Mouse (Mus musculus): ENCODE data around the gene Ikbip. TPM values are rescaled to one million over a fixed set of nuclear protein-coding genes. Genes with fewer than 3 reads are reported as not detected.

Ikbip gene
- polyA plus RNA-seq, 1 experiment = 12.3 TPM

- no peak overlapping the region for H3ac ChIP-seq (ENCODE audit: control insufficient read depth, insufficient read length, low read depth)
- no peaks in the 10 kb centered on the region for H3K79me2 ChIP-seq (ENCODE audit: control insufficient read depth, insufficient read depth)
- no peak overlapping the region for H3K4me3 ChIP-seq (ENCODE audit: insufficient read depth, poor library complexity, severe bottlenecking)
- H3K27me3 ChIP-seq (ENCODE audit: control insufficient read depth, insufficient read depth, insufficient read length) = no peaks in the 10 kb centered on the region
- TF ChIP-seq CTCF (IDR thresholded peaks at IDR 0.05; ENCODE audit: control insufficient read depth, insufficient read depth, insufficient read length) (no peak), CEBPB (IDR thresholded peaks at IDR 0.05; ENCODE audit: low read depth) (no peak), MYOD1 (IDR thresholded peaks at IDR 0.05; ENCODE audit: control insufficient read depth, insufficient read length, low read depth) (no peak), MYOG (IDR thresholded peaks at IDR 0.05; ENCODE audit: control insufficient read depth, extremely low read depth, insufficient read length) (no peak), FOSL1 (IDR thresholded peaks at IDR 0.05; ENCODE audit: insufficient read depth, low read length, poor library complexity, severe bottlenecking) (no peak), MAX (IDR thresholded peaks at IDR 0.05) (no peak), USF1 (IDR thresholded peaks at IDR 0.05; ENCODE audit: low read depth) (no peak)
- peaks cover 75% of the 10 kb centered on the region for H3K36me3 ChIP-seq (ENCODE audit: control insufficient read depth, insufficient read depth)
- no peaks in the 10 kb centered on the region for H3K79me3 ChIP-seq (ENCODE audit: low read depth)
Measured at GRCm38 (mm10) chr10:91062355-91062754, 20.4 kb upstream of the Ikbip start.

GRCm38 (mm10) chr10:91071768-91072167, 11.0 kb upstream of the Ikbip start:
- TF ChIP-seq FOSL1 (IDR thresholded peaks at IDR 0.05; ENCODE audit: insufficient read depth, low read length, poor library complexity, severe bottlenecking) = no peak
- TF ChIP-seq MYOG (IDR thresholded peaks at IDR 0.05; ENCODE audit: control insufficient read depth, extremely low read depth, insufficient read length) = no peak
- no peak for TF ChIP-seq CTCF (IDR thresholded peaks at IDR 0.05; ENCODE audit: control insufficient read depth, insufficient read depth, insufficient read length)
- TF ChIP-seq CEBPB (IDR thresholded peaks at IDR 0.05; ENCODE audit: low read depth) = no peak
- no peak for TF ChIP-seq USF1 (IDR thresholded peaks at IDR 0.05; ENCODE audit: low read depth)
- no peak for TF ChIP-seq MAX (IDR thresholded peaks at IDR 0.05)
- no peak for TF ChIP-seq MYOD1 (IDR thresholded peaks at IDR 0.05; ENCODE audit: control insufficient read depth, insufficient read length, low read depth)
- Histone ChIP-seq H3ac (ENCODE audit: control insufficient read depth, insufficient read length, low read depth) (no peak overlapping the region), H3K27me3 (ENCODE audit: control insufficient read depth, insufficient read depth, insufficient read length) (no peaks in the 10 kb centered on the region), H3K79me2 (ENCODE audit: control insufficient read depth, insufficient read depth) (peaks cover 13% of the 10 kb centered on the region), H3K36me3 (ENCODE audit: control insufficient read depth, insufficient read depth) (peaks cover 69% of the 10 kb centered on the region), H3K79me3 (ENCODE audit: low read depth) (peaks cover 2% of the 10 kb centered on the region), H3K4me3 (ENCODE audit: insufficient read depth, poor library complexity, severe bottlenecking) (no peak overlapping the region)

- peaks cover 13% of the 10 kb centered on the region for H3K79me2 ChIP-seq (ENCODE audit: control insufficient read depth, insufficient read depth)
- peaks cover 66% of the 10 kb centered on the region for H3K36me3 ChIP-seq (ENCODE audit: control insufficient read depth, insufficient read depth)
- TF ChIP-seq MYOG (IDR thresholded peaks at IDR 0.05; ENCODE audit: control insufficient read depth, extremely low read depth, insufficient read length) (no peak), FOSL1 (IDR thresholded peaks at IDR 0.05; ENCODE audit: insufficient read depth, low read length, poor library complexity, severe bottlenecking) (no peak), MAX (IDR thresholded peaks at IDR 0.05) (no peak), CEBPB (IDR thresholded peaks at IDR 0.05; ENCODE audit: low read depth) (no peak), MYOD1 (IDR thresholded peaks at IDR 0.05; ENCODE audit: control insufficient read depth, insufficient read length, low read depth) (no peak), CTCF (IDR thresholded peaks at IDR 0.05; ENCODE audit: control insufficient read depth, insufficient read depth, insufficient read length) (no peak), USF1 (IDR thresholded peaks at IDR 0.05; ENCODE audit: low read depth) (no peak)
- H3K79me3 ChIP-seq (ENCODE audit: low read depth) = peaks cover 2% of the 10 kb centered on the region
- H3K4me3 ChIP-seq (ENCODE audit: insufficient read depth, poor library complexity, severe bottlenecking) = no peak overlapping the region
- no peak overlapping the region for H3ac ChIP-seq (ENCODE audit: control insufficient read depth, insufficient read length, low read depth)
- no peaks in the 10 kb centered on the region for H3K27me3 ChIP-seq (ENCODE audit: control insufficient read depth, insufficient read depth, insufficient read length)
Measured at GRCm38 (mm10) chr10:91073345-91073744, 9.4 kb upstream of the Ikbip start.

GRCm38 (mm10) chr10:91076667-91077066, 6.1 kb upstream of the Ikbip start:
- H3K79me2 ChIP-seq (ENCODE audit: control insufficient read depth, insufficient read depth) = peaks cover 37% of the 10 kb centered on the region
- no peak overlapping the region for H3ac ChIP-seq (ENCODE audit: control insufficient read depth, insufficient read length, low read depth)
- H3K4me3 ChIP-seq (ENCODE audit: insufficient read depth, poor library complexity, severe bottlenecking) = no peak overlapping the region
- peaks cover 7% of the 10 kb centered on the region for H3K79me3 ChIP-seq (ENCODE audit: low read depth)
- TF ChIP-seq MAX (IDR thresholded peaks at IDR 0.05) = no peak
- TF ChIP-seq CEBPB (IDR thresholded peaks at IDR 0.05; ENCODE audit: low read depth) = no peak
- peak; percentile 44 for TF ChIP-seq FOSL1 (IDR thresholded peaks at IDR 0.05; ENCODE audit: insufficient read depth, low read length, poor library complexity, severe bottlenecking)
- TF ChIP-seq MYOG (IDR thresholded peaks at IDR 0.05; ENCODE audit: control insufficient read depth, extremely low read depth, insufficient read length) = no peak
- no peak for TF ChIP-seq USF1 (IDR thresholded peaks at IDR 0.05; ENCODE audit: low read depth)
- TF ChIP-seq CTCF (IDR thresholded peaks at IDR 0.05; ENCODE audit: control insufficient read depth, insufficient read depth, insufficient read length) = no peak
- TF ChIP-seq MYOD1 (IDR thresholded peaks at IDR 0.05; ENCODE audit: control insufficient read depth, insufficient read length, low read depth) = peak; percentile 26
- H3K36me3 ChIP-seq (ENCODE audit: control insufficient read depth, insufficient read depth) = peaks cover 66% of the 10 kb centered on the region
- H3K27me3 ChIP-seq (ENCODE audit: control insufficient read depth, insufficient read depth, insufficient read length) = no peaks in the 10 kb centered on the region

- Histone ChIP-seq H3K79me3 (ENCODE audit: low read depth) (peaks cover 10% of the 10 kb centered on the region), H3K36me3 (ENCODE audit: control insufficient read depth, insufficient read depth) (peaks cover 42% of the 10 kb centered on the region), H3ac (ENCODE audit: control insufficient read depth, insufficient read length, low read depth) (no peak overlapping the region), H3K27me3 (ENCODE audit: control insufficient read depth, insufficient read depth, insufficient read length) (no peaks in the 10 kb centered on the region), H3K4me3 (ENCODE audit: insufficient read depth, poor library complexity, severe bottlenecking) (no peak overlapping the region), H3K79me2 (ENCODE audit: control insufficient read depth, insufficient read depth) (peaks cover 48% of the 10 kb centered on the region)
- TF ChIP-seq CEBPB (IDR thresholded peaks at IDR 0.05; ENCODE audit: low read depth) (no peak), CTCF (IDR thresholded peaks at IDR 0.05; ENCODE audit: control insufficient read depth, insufficient read depth, insufficient read length) (no peak), MYOG (IDR thresholded peaks at IDR 0.05; ENCODE audit: control insufficient read depth, extremely low read depth, insufficient read length) (no peak), FOSL1 (IDR thresholded peaks at IDR 0.05; ENCODE audit: insufficient read depth, low read length, poor library complexity, severe bottlenecking) (no peak), MAX (IDR thresholded peaks at IDR 0.05) (no peak), MYOD1 (IDR thresholded peaks at IDR 0.05; ENCODE audit: control insufficient read depth, insufficient read length, low read depth) (no peak), USF1 (IDR thresholded peaks at IDR 0.05; ENCODE audit: low read depth) (no peak)
Measured at GRCm38 (mm10) chr10:91080540-91080939, 2.2 kb upstream of the Ikbip start.

All from C2C12 (cell line).